Mouse (Mus musculus) kidney, postnatal 0 days (tissue): ENCODE measurements around the gene Mosmo. TPM values are rescaled to one million over a fixed set of nuclear protein-coding genes. Genes with fewer than 3 reads are reported as not detected.
A peak's percentile ranks its signal among the peaks of the same experiment; 100 is the strongest.

Experiments
- ATAC-seq: fragments of 200-750 bp; cut with Nextera tagmentation; replicated peaks from 2 replicates; pipeline ENCODE4 v1.8.0; 2017; ENCODE audit warnings: low read depth, moderate number of reproducible peaks, moderate TSS enrichment, moderate library complexity; ENCODE audit not compliant: low FRiP score
- DNase-seq: peaks from one replicate; pipeline ENCODE4 v3.0.0-alpha.2; 2016; ENCODE audit warnings: low spot score
- H3K27ac ChIP-seq: fragments of 300-500 bp; sonication (generic); 2 replicates; pipeline ENCODE4 v1.5.1; 2014; ENCODE audit warnings: mild to moderate bottlenecking
- H3K27me3 ChIP-seq: fragments of 300-500 bp; sonication (generic); 2 replicates; pipeline ENCODE4 v1.6.1; 2014; ENCODE audit warnings: low read length, mixed read lengths; ENCODE audit not compliant: insufficient read depth
- H3K36me3 ChIP-seq: fragments of 300-500 bp; sonication (generic); 2 replicates; pipeline ENCODE4 v1.6.1; 2014; ENCODE audit warnings: low read length, mixed read lengths; ENCODE audit not compliant: insufficient read depth
- H3K4me1 ChIP-seq: fragments of 300-500 bp; sonication (generic); replicated peaks from 2 replicates; pipeline ENCODE4 v1.6.1; 2014; ENCODE audit warnings: antibody characterized with exemption, low read length, mixed read lengths; ENCODE audit not compliant: insufficient read depth
- H3K4me2 ChIP-seq: fragments of 300-500 bp; sonication (generic); 2 replicates; pipeline ENCODE4 v1.6.1; 2014; ENCODE audit warnings: mild to moderate bottlenecking, low read length, moderate library complexity, mixed read lengths
- H3K4me3 ChIP-seq: fragments of 300-500 bp; sonication (generic); replicated peaks from 2 replicates; pipeline ENCODE4 v1.5.1; 2014; ENCODE audit warnings: low read depth, low read length
- H3K9ac ChIP-seq: fragments of 300-500 bp; sonication (generic); 2 replicates; pipeline ENCODE4 v1.6.1; 2014; ENCODE audit warnings: low read depth, low read length
- H3K9me3 ChIP-seq: fragments of 300-500 bp; sonication (generic); replicated peaks from 2 replicates; pipeline ENCODE4 v1.6.1; 2016; ENCODE audit warnings: low read length, inconsistent platforms, mixed read lengths
- CTCF ChIP-seq: IDR thresholded peaks from 2 replicates; pipeline ENCODE4 v1.5.1; 2016; ENCODE audit warnings: antibody characterized with exemption, low read depth, mild to moderate bottlenecking, moderate library complexity
- WGBS: fragments of 180-500 bp; shearing (Covaris S2); extraction: QIAGEN DNeasy Blood & Tissue Kit; methylation state at CpG from one replicate; pipeline ENCODE4 v1.1.7; 2014; 5-methylcytosine and 5-hydroxymethylcytosine counted together
- polyA plus RNA-seq: library from polyadenylated mRNA; unstranded; fragments of >200 nt; fragmentation: Nextera tagmentation; extraction: Ambion mirVana; gene quantifications from 2 replicates; pipeline ENCODE4 v1.2.1, GENCODE M21; 2015

Mosmo gene
- polyA plus RNA-seq, 1 experiment from 2014 or later, result 16.2 TPM

GRCm38 (mm10) chr7:120746821-120747220 is 69.4 kb downstream of the Mosmo start:
- no peaks in the 10 kb centered on the region for H3K4me1 ChIP-seq

GRCm38 (mm10) chr7:120748478-120748877 is 71.1 kb downstream of the Mosmo start:
- H3K27ac ChIP-seq, result no peak overlapping the region
- no peak overlapping the region for H3K9ac ChIP-seq
- TF ChIP-seq CTCF, result no peak
- H3K9me3 ChIP-seq, result no peaks in the 10 kb centered on the region
- H3K4me1 ChIP-seq, result no peaks in the 10 kb centered on the region
- DNase-seq (no peak), ATAC-seq (no peak)
- no peaks in the 10 kb centered on the region for H3K36me3 ChIP-seq
- H3K27me3 ChIP-seq, result no peaks in the 10 kb centered on the region
- H3K4me2 ChIP-seq, result no peak overlapping the region
- H3K4me3 ChIP-seq, result no peak overlapping the region

More at GRCm38 (mm10) chr7:120746821-120747220, 69.4 kb downstream of the Mosmo start:
- ATAC-seq (no peak), DNase-seq (no peak)
- WGBS, result 81% methylated on average over 5 of the region's 5 CpGs
- H3K27ac ChIP-seq, result no peak overlapping the region
- no peak for TF ChIP-seq CTCF
- no peak overlapping the region for H3K4me2 ChIP-seq
- no peaks in the 10 kb centered on the region for H3K36me3 ChIP-seq
- H3K27me3 ChIP-seq, result no peaks in the 10 kb centered on the region
- H3K4me3 ChIP-seq, result no peak overlapping the region
- no peaks in the 10 kb centered on the region for H3K9me3 ChIP-seq
- H3K9ac ChIP-seq, result no peak overlapping the region

- no peaks in the 10 kb centered on the region for H3K36me3 ChIP-seq
- no peak overlapping the region for H3K27ac ChIP-seq
- no peaks in the 10 kb centered on the region for H3K9me3 ChIP-seq
- TF ChIP-seq CTCF, result no peak
- H3K4me2 ChIP-seq, result no peak overlapping the region
- no peak overlapping the region for H3K4me3 ChIP-seq
- no peaks in the 10 kb centered on the region for H3K4me1 ChIP-seq
- DNase-seq, result no peak
- no peak for ATAC-seq
- H3K9ac ChIP-seq, result no peak overlapping the region
- no peaks in the 10 kb centered on the region for H3K27me3 ChIP-seq
Measured at GRCm38 (mm10) chr7:120751330-120751729, 73.9 kb downstream of the Mosmo start.

- Histone ChIP-seq H3K27ac (no peak overlapping the region), H3K4me3 (no peak overlapping the region), H3K4me1 (no peaks in the 10 kb centered on the region), H3K9me3 (no peaks in the 10 kb centered on the region), H3K9ac (no peak overlapping the region), H3K27me3 (no peaks in the 10 kb centered on the region), H3K36me3 (no peaks in the 10 kb centered on the region), H3K4me2 (no peak overlapping the region)
- no peak for DNase-seq
- no peak for TF ChIP-seq CTCF
- ATAC-seq, result no peak
- 82% methylated on average over 7 of the region's 7 CpGs for WGBS
Measured at GRCm38 (mm10) chr7:120751906-120752305, 74.5 kb downstream of the Mosmo start.

- DNase-seq, result peak; percentile 94
- Histone ChIP-seq H3K27ac (no peak overlapping the region), H3K9me3 (no peaks in the 10 kb centered on the region), H3K4me3 (no peak overlapping the region), H3K4me1 (no peaks in the 10 kb centered on the region), H3K9ac (no peak overlapping the region), H3K27me3 (no peaks in the 10 kb centered on the region), H3K36me3 (no peaks in the 10 kb centered on the region), H3K4me2 (no peak overlapping the region)
- ATAC-seq, result peak; percentile 49; the same call in 1 of the 2 replicates
- TF ChIP-seq CTCF, result peak; percentile 91
- WGBS, result 10% methylated on average over 5 of the region's 5 CpGs
Measured at GRCm38 (mm10) chr7:120754671-120755070, 77.3 kb downstream of the Mosmo start.

- Histone ChIP-seq H3K9ac (no peak overlapping the region), H3K9me3 (no peaks in the 10 kb centered on the region), H3K36me3 (no peaks in the 10 kb centered on the region), H3K27me3 (no peaks in the 10 kb centered on the region), H3K4me1 (no peaks in the 10 kb centered on the region), H3K4me2 (no peak overlapping the region), H3K27ac (no peak overlapping the region), H3K4me3 (no peak overlapping the region)
- ATAC-seq (no peak), DNase-seq (no peak)
- WGBS, result 17% methylated on average over 1 of the region's 1 CpGs
- TF ChIP-seq CTCF, result no peak
Measured at GRCm38 (mm10) chr7:120767369-120767768, 90.0 kb downstream of the Mosmo start.

- 65% methylated on average over 1 of the region's 1 CpGs for WGBS
- TF ChIP-seq CTCF, result no peak
Measured at GRCm38 (mm10) chr7:120771389-120771788, 94.0 kb downstream of the Mosmo start.

More at GRCm38 (mm10) chr7:120771389-120771788, 94.0 kb downstream of the Mosmo start:
- DNase-seq (no peak), ATAC-seq (no peak)
- Histone ChIP-seq H3K27me3 (no peaks in the 10 kb centered on the region), H3K27ac (no peak overlapping the region), H3K9me3 (no peaks in the 10 kb centered on the region), H3K36me3 (no peaks in the 10 kb centered on the region), H3K9ac (no peak overlapping the region), H3K4me3 (no peak overlapping the region), H3K4me2 (no peak overlapping the region), H3K4me1 (no peaks in the 10 kb centered on the region)
